Mouse (Mus musculus): ENCODE results near the gene Prss37.

The Prss37 gene

GRCm38 (mm10) chr6:40519408-40519807 is at the start of gene Prss37:
Gene Prss37 (minus strand): TSS chr6:40519508.
- DNase-seq: no peak

GRCm38 (mm10) chr6:40554950-40555349 is 35.6 kb upstream of the Prss37 start, which contains the start of gene Olfr461:
Gene Olfr461 (minus strand): TSS chr6:40555050.
- no peak for DNase-seq

GRCm38 (mm10) chr6:40544690-40545089 is 25.4 kb upstream of the Prss37 start:
- no peak for DNase-seq

GRCm38 (mm10) chr6:40493229-40493628 is 26.1 kb downstream of the Prss37 start, which contains the start of gene Tas2r108:
Gene Tas2r108 (plus strand): TSS chr6:40493529.
- no peak for DNase-seq

- DNase-seq: no peak
Observed at GRCm38 (mm10) chr6:40490933-40491332, 28.4 kb downstream of the Prss37 start, which contains the start of gene Tas2r137. Gene Tas2r137 (plus strand): TSS chr6:40491233.

- no peak for DNase-seq
Observed at GRCm38 (mm10) chr6:40482318-40482717, 37.0 kb downstream of the Prss37 start.

- DNase-seq: peak; percentile 9 to 44
Observed at GRCm38 (mm10) chr6:40479705-40480104, 39.6 kb downstream of the Prss37 start.

- no peak for DNase-seq
Observed at GRCm38 (mm10) chr6:40476132-40476531, 43.2 kb downstream of the Prss37 start.

- DNase-seq: no peak
Observed at GRCm38 (mm10) chr6:40471720-40472010, 47.6 kb downstream of the Prss37 start.

- DNase-seq: peak; percentile 94 to 95
Observed at GRCm38 (mm10) chr6:40470916-40471719, 48.2 kb downstream of the Prss37 start, which contains the start of gene Ssbp1. Gene Ssbp1 (plus strand): TSS chr6:40471352.

- DNase-seq: peak in 1 of 2 experiments; percentile 24
Observed at GRCm38 (mm10) chr6:40465710-40466109, 53.6 kb downstream of the Prss37 start.

Data from cerebellum, postnatal 10 days (tissue).